Mouse (Mus musculus): ENCODE results near the gene Naip1. TPM values are rescaled to one million over a fixed set of nuclear protein-coding genes. Genes with fewer than 3 reads are reported as not detected.
"Not testable (repeated sequence)": the region's sequence is repeated elsewhere in the genome, so short reads cannot be mapped to it uniquely, and the experiment has no call there.

Gene Naip1
- not detected in 2 replicates for total RNA-seq (2014; rRNA removed)
- 0.06 TPM in 2 replicates for polyA plus RNA-seq (2015; fragmentation: Nextera tagmentation; extraction: Ambion mirVana)

DNA sequence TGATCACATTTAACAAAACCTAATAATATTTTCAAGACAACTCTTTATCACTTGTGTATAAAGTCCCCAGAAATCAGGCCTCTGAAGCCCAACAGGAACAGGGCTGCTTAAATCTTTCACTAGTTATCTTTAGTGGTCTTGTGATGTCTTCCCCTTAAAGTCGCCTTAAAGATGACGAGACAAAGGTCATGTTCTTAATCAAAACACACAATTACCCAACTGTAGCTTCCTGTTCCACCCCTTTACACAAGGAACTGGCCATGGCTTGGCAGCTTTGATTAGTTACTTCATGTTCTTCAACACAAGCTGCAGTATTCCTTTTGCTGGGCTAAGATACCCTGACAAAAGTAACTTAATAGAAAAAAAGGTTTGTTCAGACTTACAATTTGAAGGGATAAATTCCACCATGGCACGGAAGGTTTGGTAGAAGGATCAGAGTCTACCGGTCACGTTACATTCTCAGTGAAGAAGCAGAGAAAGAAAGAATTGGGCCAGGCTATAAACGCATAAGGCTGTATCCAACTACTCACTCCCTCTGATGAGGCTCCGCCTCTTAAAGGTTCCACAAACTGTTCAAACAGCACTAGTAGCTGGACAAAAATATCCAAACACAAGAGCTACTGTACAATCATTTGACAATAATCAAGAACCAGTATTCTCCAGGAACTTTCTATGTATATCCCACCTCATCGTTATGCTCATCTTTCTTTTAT, at the start of gene Naip1:
Gene Naip1 (minus strand): TSS at position 455 of the 713 bp plus-strand sequence.
- not testable (repeated sequence) for ATAC-seq (ENCODE audit: low FRiP score); H3K4me3 ChIP-seq (ENCODE audit: low read depth, low read length)
- 89% methylated on average over 8 of the region's 8 CpGs for WGBS

GRCm38 (mm10) chr13:100499625-100500024, 47.0 kb upstream of the Naip1 start:
- H3K9me3 ChIP-seq (ENCODE audit: low read length); H3K4me2 ChIP-seq (ENCODE audit: low read depth, low read length, poor library complexity, severe bottlenecking); ATAC-seq (ENCODE audit: low FRiP score); H3K36me3 ChIP-seq (ENCODE audit: insufficient read depth, low read length); H3K4me1 ChIP-seq (ENCODE audit: insufficient read depth, low read length); H3K4me3 ChIP-seq (ENCODE audit: low read depth, low read length); H3K9ac ChIP-seq (replicated peaks; ENCODE audit: low read length, poor library complexity, severe bottlenecking); H3K27ac ChIP-seq (ENCODE audit: low read depth, low read length); DNase-seq (ENCODE audit: low spot score); H3K27me3 ChIP-seq (ENCODE audit: insufficient read depth, low read length): not testable (repeated sequence)

More for the DNA sequence above, at the start of gene Naip1:
- not testable (repeated sequence) for H3K9ac ChIP-seq (replicated peaks; ENCODE audit: low read length, poor library complexity, severe bottlenecking); DNase-seq (ENCODE audit: low spot score); H3K4me2 ChIP-seq (ENCODE audit: low read depth, low read length, poor library complexity, severe bottlenecking); H3K9me3 ChIP-seq (ENCODE audit: low read length); H3K27ac ChIP-seq (ENCODE audit: low read depth, low read length); H3K4me1 ChIP-seq (ENCODE audit: insufficient read depth, low read length); H3K36me3 ChIP-seq (ENCODE audit: insufficient read depth, low read length); H3K27me3 ChIP-seq (ENCODE audit: insufficient read depth, low read length)

DNA sequence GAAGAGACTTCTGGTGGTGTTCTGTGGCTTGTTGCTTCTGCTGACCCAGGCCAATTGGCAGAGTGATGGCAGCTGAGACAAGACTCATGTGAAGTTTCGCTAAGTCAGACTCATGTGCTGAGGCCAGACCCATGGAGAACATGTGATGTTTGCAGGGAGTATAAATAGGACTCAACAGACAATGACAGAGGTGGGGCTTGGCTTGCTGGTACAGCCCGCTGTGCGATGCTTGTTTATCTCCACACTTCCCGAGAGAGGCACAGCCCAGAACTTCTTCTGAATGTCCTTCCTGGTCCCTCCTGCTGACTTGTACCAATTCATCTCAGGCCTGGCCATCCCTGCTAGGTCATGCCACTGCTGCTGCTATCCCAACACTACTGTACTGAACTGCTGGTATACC, 42.7 kb upstream of the Naip1 start:
- Histone ChIP-seq H3K27ac (ENCODE audit: low read depth, low read length) (no peak overlapping the region), H3K9ac (replicated peaks; ENCODE audit: low read length, poor library complexity, severe bottlenecking) (no peak overlapping the region), H3K36me3 (ENCODE audit: insufficient read depth, low read length) (no peaks in the 10 kb centered on the region), H3K4me3 (ENCODE audit: low read depth, low read length) (no peak overlapping the region), H3K27me3 (ENCODE audit: insufficient read depth, low read length) (no peaks in the 10 kb centered on the region), H3K4me2 (ENCODE audit: low read depth, low read length, poor library complexity, severe bottlenecking) (no peak overlapping the region), H3K4me1 (ENCODE audit: insufficient read depth, low read length) (no peaks in the 10 kb centered on the region), H3K9me3 (ENCODE audit: low read length) (no peaks in the 10 kb centered on the region)
- ATAC-seq (ENCODE audit: low FRiP score) (no peak), DNase-seq (ENCODE audit: low spot score) (no peak)
- WGBS = 88% methylated on average over 4 of the region's 4 CpGs
- no peak for TF ChIP-seq CTCF (IDR thresholded peaks at IDR 0.05)

DNA sequence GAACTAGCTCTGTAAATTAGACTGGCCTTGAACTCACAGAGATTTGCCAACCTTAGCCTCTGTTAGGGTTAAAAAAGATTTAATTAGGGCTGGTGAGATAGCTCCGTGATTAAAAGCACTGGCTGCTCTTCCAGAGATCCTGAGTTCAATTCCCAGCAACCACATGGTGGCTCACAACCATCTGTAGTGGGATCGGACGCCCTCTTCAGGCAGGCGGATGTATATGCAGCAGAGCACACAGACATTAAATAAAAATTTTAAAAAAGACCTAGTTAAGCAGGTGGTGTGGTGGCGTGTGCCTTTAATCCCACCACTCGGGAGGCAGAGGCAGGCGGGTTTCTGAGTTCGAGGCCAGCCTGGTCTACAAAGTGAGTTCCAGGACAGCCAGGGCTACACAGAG, 41.7 kb upstream of the Naip1 start:
- not testable (repeated sequence) for H3K9ac ChIP-seq (replicated peaks; ENCODE audit: low read length, poor library complexity, severe bottlenecking)

GRCm38 (mm10) chr13:100493313-100493712, 40.6 kb upstream of the Naip1 start:
- Histone ChIP-seq H3K4me3 (ENCODE audit: low read depth, low read length) (no peak overlapping the region), H3K4me1 (ENCODE audit: insufficient read depth, low read length) (no peaks in the 10 kb centered on the region), H3K27ac (ENCODE audit: low read depth, low read length) (no peak overlapping the region), H3K9ac (replicated peaks; ENCODE audit: low read length, poor library complexity, severe bottlenecking) (no peak overlapping the region), H3K9me3 (ENCODE audit: low read length) (no peaks in the 10 kb centered on the region), H3K27me3 (ENCODE audit: insufficient read depth, low read length) (no peaks in the 10 kb centered on the region), H3K36me3 (ENCODE audit: insufficient read depth, low read length) (peaks cover under 1% of the 10 kb centered on the region; the same call in 1 of the 2 replicates), H3K4me2 (ENCODE audit: low read depth, low read length, poor library complexity, severe bottlenecking) (no peak overlapping the region)
- DNase-seq (ENCODE audit: low spot score) (no peak), ATAC-seq (ENCODE audit: low FRiP score) (no peak)
- TF ChIP-seq CTCF (IDR thresholded peaks at IDR 0.05) = no peak
- WGBS = 84% methylated on average over 8 of the region's 8 CpGs

More for the DNA sequence above, 41.7 kb upstream of the Naip1 start:
- not testable (repeated sequence) for H3K4me3 ChIP-seq (ENCODE audit: low read depth, low read length); ATAC-seq (ENCODE audit: low FRiP score); H3K4me1 ChIP-seq (ENCODE audit: insufficient read depth, low read length); H3K27me3 ChIP-seq (ENCODE audit: insufficient read depth, low read length); H3K27ac ChIP-seq (ENCODE audit: low read depth, low read length); DNase-seq (ENCODE audit: low spot score); H3K4me2 ChIP-seq (ENCODE audit: low read depth, low read length, poor library complexity, severe bottlenecking); H3K9me3 ChIP-seq (ENCODE audit: low read length); H3K36me3 ChIP-seq (ENCODE audit: insufficient read depth, low read length)
- peak; percentile 30 for TF ChIP-seq CTCF (IDR thresholded peaks at IDR 0.05)
- WGBS = 66% methylated on average over 8 of the region's 8 CpGs

DNA sequence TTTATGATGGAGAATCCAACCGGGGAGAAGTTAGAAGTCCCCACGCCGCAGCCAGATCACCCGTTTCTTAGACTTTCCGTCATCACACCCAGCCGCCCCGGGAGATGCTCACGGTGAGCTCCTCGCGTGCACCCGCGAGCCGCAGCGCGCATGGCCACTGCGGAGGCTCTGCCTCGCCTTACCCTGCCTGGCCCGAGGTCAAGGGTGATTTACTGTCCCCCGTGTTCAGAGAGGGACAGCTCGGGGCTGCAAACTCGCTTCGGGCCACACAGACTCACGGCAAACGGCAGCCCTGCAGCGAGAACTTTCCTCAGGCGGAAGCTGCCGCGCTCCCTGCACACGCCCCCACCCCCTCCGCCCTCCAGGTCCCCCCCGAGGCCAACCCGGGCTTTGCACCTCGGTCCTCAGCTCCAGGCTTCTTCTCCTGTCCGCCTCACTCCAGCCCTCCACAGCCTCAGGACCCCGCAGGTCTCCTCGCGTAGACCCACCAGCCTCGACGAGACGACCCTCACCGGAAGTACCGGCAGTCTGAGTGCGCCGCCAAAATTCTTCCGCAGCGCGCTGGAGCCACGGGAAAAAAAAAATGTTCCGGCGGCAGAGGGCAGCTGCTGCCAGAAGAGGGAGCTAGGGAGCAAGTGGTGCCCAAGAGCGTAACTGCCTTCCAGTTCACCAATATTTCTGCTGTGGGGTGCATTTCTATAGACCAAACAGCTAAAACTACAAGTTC, 39.6 kb upstream of the Naip1 start, which contains the start of gene Gtf2h2:
Gene Gtf2h2 (minus strand): TSS at position 519 of the 727 bp plus-strand sequence.
- peak; percentile 87 for ATAC-seq (ENCODE audit: low FRiP score)
- WGBS = under 1% methylated on average over 51 of the region's 51 CpGs
- Histone ChIP-seq H3K9me3 (ENCODE audit: low read length) (no peaks in the 10 kb centered on the region), H3K9ac (replicated peaks; ENCODE audit: low read length, poor library complexity, severe bottlenecking) (peak within 1 kb of the TSS; percentile 79), H3K4me3 (ENCODE audit: low read depth, low read length) (peak within 1 kb of the TSS; percentile 94), H3K4me2 (ENCODE audit: low read depth, low read length, poor library complexity, severe bottlenecking) (peak within 1 kb of the TSS; percentile 76), H3K4me1 (ENCODE audit: insufficient read depth, low read length) (no peaks in the 10 kb centered on the region), H3K36me3 (ENCODE audit: insufficient read depth, low read length) (peaks cover 10% of the 10 kb centered on the region; the same call in 1 of the 2 replicates), H3K27me3 (ENCODE audit: insufficient read depth, low read length) (no peaks in the 10 kb centered on the region), H3K27ac (ENCODE audit: low read depth, low read length) (peak within 1 kb of the TSS; percentile 82)
- DNase-seq (ENCODE audit: low spot score) = peak; percentile 89
- TF ChIP-seq CTCF (IDR thresholded peaks at IDR 0.05) = peak; percentile 98

Data from midbrain, postnatal 0 days (tissue).